Mouse (Mus musculus) CH12.LX (cell line): ENCODE results near the gene B3gnt3. TPM values are rescaled to one million over a fixed set of nuclear protein-coding genes. Genes with fewer than 3 reads are reported as not detected.
A peak's percentile ranks its signal among the peaks of the same experiment; 100 is the strongest.

Source experiments
- DNase-seq: peaks from one replicate; pipeline ENCODE4 v3.0.0-alpha.2; 2013; ENCODE audit errors: extremely low read depth
- H3K27ac ChIP-seq: 2 replicates; pipeline ENCODE4 v1.5.1; 2012; ENCODE audit warnings: low read depth, mild to moderate bottlenecking, control low read depth, moderate library complexity; ENCODE audit not compliant: insufficient read depth
- H3K27me3 ChIP-seq: replicated peaks from 2 replicates; pipeline ENCODE3; 2012; ENCODE audit warnings: inconsistent platforms
- H3K36me3 ChIP-seq, 2 experiments: replicated peaks in 1 of 2; 2 replicates each; pipeline versions ENCODE3 to v1.6.1; 2012; ENCODE audit warnings: inconsistent platforms in 1 of 2, low read length in 1 of 2, mild to moderate bottlenecking in 1 of 2, mixed read lengths in 1 of 2, moderate library complexity in 1 of 2; ENCODE audit not compliant: control insufficient read depth in 1 of 2, insufficient read depth in 1 of 2
- H3K4me1 ChIP-seq, 2 experiments: 2 replicates each; pipeline ENCODE4 v1.6.1; 2012; ENCODE audit warnings: inconsistent platforms in 1 of 2, moderate library complexity in 1 of 2; ENCODE audit not compliant: insufficient read depth in 2 of 2, control insufficient read depth in 1 of 2
- H3K4me2 ChIP-seq: 2 replicates; pipeline ENCODE4 v1.6.1; 2012; ENCODE audit warnings: low read depth, mild to moderate bottlenecking, control low read depth; ENCODE audit not compliant: poor library complexity, insufficient read depth, severe bottlenecking
- H3K4me3 ChIP-seq, 3 experiments: fragments of 150-350 bp in 1 of 3; sonication (generic) in 1 of 3; replicated peaks in 1 of 3; 2 replicates each; pipeline versions ENCODE3 to v1.5.1; 2011 to 2012; ENCODE audit warnings: low read depth in 2 of 3, low read length in 2 of 3, mild to moderate bottlenecking in 2 of 3, moderate library complexity in 2 of 3, control low read depth in 1 of 3, improper control_type of control experiment in 1 of 3, inconsistent platforms in 1 of 3, mixed read lengths in 1 of 3; ENCODE audit not compliant: poor library complexity in 1 of 3
- H3K79me2 ChIP-seq: replicated peaks from 2 replicates; pipeline ENCODE4 v1.6.1; 2012; ENCODE audit warnings: mild to moderate bottlenecking, moderate library complexity; ENCODE audit not compliant: control insufficient read depth, poor library complexity, insufficient read depth, severe bottlenecking; ENCODE audit errors: extremely low read depth
- H3K9ac ChIP-seq: 2 replicates; pipeline ENCODE4 v1.6.1; 2012; ENCODE audit warnings: low read depth, mild to moderate bottlenecking, control low read depth, moderate library complexity; ENCODE audit not compliant: insufficient read depth
- H3K9me3 ChIP-seq: replicated peaks from 2 replicates; pipeline ENCODE3; 2012; ENCODE audit warnings: low read length, inconsistent platforms, mixed read lengths
- CHD1 ChIP-seq: IDR thresholded peaks from 2 replicates; pipeline ENCODE4 v1.6.1; 2012; ENCODE audit warnings: low read depth, low read length, improper control_type of control experiment, inconsistent platforms
- CHD2 ChIP-seq: IDR thresholded peaks from 2 replicates; pipeline ENCODE4 v1.6.1; 2011; ENCODE audit warnings: low read length, improper control_type of control experiment
- E2F4 ChIP-seq: IDR thresholded peaks from 2 replicates; pipeline ENCODE4 v1.6.1; 2011; ENCODE audit warnings: low read depth, low read length, improper control_type of control experiment; ENCODE audit not compliant: insufficient replicate concordance
- ELF1 ChIP-seq: IDR thresholded peaks from 2 replicates; pipeline ENCODE4 v1.6.1; 2014; ENCODE audit warnings: low read depth, mild to moderate bottlenecking, inconsistent platforms, low read length, improper control_type of control experiment
- ETS1 ChIP-seq: conservative IDR thresholded peaks from 2 replicates; pipeline ENCODE4 v1.6.1; 2012; ENCODE audit warnings: low read depth, mild to moderate bottlenecking, inconsistent platforms, low read length, improper control_type of control experiment, moderate library complexity
- GABPA ChIP-seq: IDR thresholded peaks from 2 replicates; pipeline ENCODE4 v1.6.1; 2012; ENCODE audit warnings: low read depth, low read length, improper control_type of control experiment, inconsistent platforms; ENCODE audit not compliant: insufficient replicate concordance
- JUN ChIP-seq: IDR thresholded peaks from 2 replicates; pipeline ENCODE4 v1.6.1; 2011; ENCODE audit warnings: low read depth, mild to moderate bottlenecking, low read length, improper control_type of control experiment, moderate library complexity; ENCODE audit not compliant: insufficient read depth
- JUND ChIP-seq: conservative IDR thresholded peaks from 2 replicates; pipeline ENCODE4 v1.6.1; 2011; ENCODE audit warnings: low read depth, low read length, improper control_type of control experiment
- KAT2A ChIP-seq: IDR thresholded peaks from 2 replicates; pipeline ENCODE4 v1.6.1; 2012; ENCODE audit warnings: low read length, improper control_type of control experiment, inconsistent platforms; ENCODE audit not compliant: insufficient replicate concordance
- MAFK ChIP-seq: IDR thresholded peaks from 2 replicates; pipeline ENCODE4 v1.6.1; 2011; ENCODE audit warnings: low read length, improper control_type of control experiment; ENCODE audit not compliant: insufficient replicate concordance
- MEF2A ChIP-seq: IDR thresholded peaks from 2 replicates; pipeline ENCODE4 v1.6.1; 2014; ENCODE audit warnings: low read depth, mild to moderate bottlenecking, inconsistent platforms, low read length, improper control_type of control experiment, borderline replicate concordance
- MXI1 ChIP-seq: IDR thresholded peaks from 2 replicates; pipeline ENCODE4 v1.6.1; 2011; ENCODE audit warnings: mild to moderate bottlenecking, low read depth, low read length, improper control_type of control experiment
- MYC ChIP-seq: IDR thresholded peaks from 2 replicates; pipeline ENCODE4 v1.6.1; 2011; ENCODE audit warnings: low read depth, mild to moderate bottlenecking, improper control_type of control experiment, low read length
- NELFE ChIP-seq: IDR thresholded peaks from 2 replicates; pipeline ENCODE4 v1.6.1; 2011; ENCODE audit warnings: low read depth, low read length, improper control_type of control experiment
- POLR2A ChIP-seq: IDR thresholded peaks from 2 replicates; pipeline ENCODE4 v1.6.1; 2011; ENCODE audit warnings: low read depth, mild to moderate bottlenecking, improper control_type of control experiment, low read length
- SIN3A ChIP-seq: IDR thresholded peaks from 2 replicates; pipeline ENCODE4 v1.6.1; 2012; ENCODE audit warnings: low read length, improper control_type of control experiment, inconsistent platforms
- SMC3 ChIP-seq: IDR thresholded peaks from 2 replicates; pipeline ENCODE4 v1.6.1; 2011; ENCODE audit warnings: low read depth, low read length, improper control_type of control experiment
- TBP ChIP-seq: conservative IDR thresholded peaks from 2 replicates; pipeline ENCODE4 v1.6.1; 2011; ENCODE audit warnings: low read depth, low read length, improper control_type of control experiment
- TCF12 ChIP-seq: IDR thresholded peaks from 2 replicates; pipeline ENCODE4 v1.6.1; 2014; ENCODE audit warnings: low read depth, mild to moderate bottlenecking, inconsistent platforms, low read length, improper control_type of control experiment
- USF1 ChIP-seq: IDR thresholded peaks from 2 replicates; pipeline ENCODE4 v1.6.1; 2014; ENCODE audit warnings: low read depth, mild to moderate bottlenecking, inconsistent platforms, low read length, improper control_type of control experiment
- ZC3H11A ChIP-seq: IDR thresholded peaks from 2 replicates; pipeline ENCODE4 v1.6.1; 2012; ENCODE audit warnings: low read depth, mild to moderate bottlenecking, inconsistent platforms, low read length, improper control_type of control experiment
- ZKSCAN1 ChIP-seq: IDR thresholded peaks from 2 replicates; pipeline ENCODE4 v1.6.1; 2012; ENCODE audit warnings: low read depth, inconsistent platforms, low read length, improper control_type of control experiment, borderline replicate concordance
- ZMIZ1 ChIP-seq: IDR thresholded peaks from 2 replicates; pipeline ENCODE4 v1.6.1; 2012; ENCODE audit warnings: low read depth, mild to moderate bottlenecking, inconsistent platforms, low read length, improper control_type of control experiment
- ZNF384 ChIP-seq: IDR thresholded peaks from 2 replicates; pipeline ENCODE4 v1.6.1; 2012; ENCODE audit warnings: low read depth, low read length, improper control_type of control experiment, inconsistent platforms
- dilution Hi-C: fragments of 300-500 bp; cut with MboI; formaldehyde crosslinking; loops from 2 replicates; pipeline ENCODE4 v1.14.3; 2020; ENCODE audit warnings: low sequenced_read_pairs; ENCODE audit not compliant: extremely low pct_unique_long_range_greater_than_20kb, extremely low pct_ligation_motif_present
- in situ Hi-C: fragments of 300-500 bp; cut with MboI; formaldehyde crosslinking; loops from 3 replicates; pipeline ENCODE4 v1.14.3; 2019; ENCODE audit warnings: low sequenced_read_pairs, low pct_ligation_motif_present, low pct_unique_long_range_greater_than_20kb, mixed read lengths
- polyA plus RNA-seq: library from polyadenylated mRNA; unstranded; fragments of >175 nt; gene quantifications from 2 replicates; pipeline ENCODE4 v1.2.1, GENCODE M21; 2012; ENCODE audit warnings: low read depth; ENCODE audit not compliant: insufficient read length
- total RNA-seq, 2 experiments: library from RNA; depleted of rRNA; stranded (reverse); fragments of 300-350 nt in 1 of 2; fragments of >200 nt in 1 of 2; gene quantifications; 2 replicates each; pipeline ENCODE4 v1.2.3; 2012 to 2014

Gene B3gnt3
- total and polyA plus RNA-seq, 3 experiments: 0.24 to 0.98 TPM; not detected in 1

- TF ChIP-seq TCF12 (no peak), ZNF384 (no peak), GABPA (no peak), MYC (no peak), MEF2A (no peak), CHD1 (no peak), ETS1 (no peak), TBP (0 out of 2 replicates have a peak, but pooled peaks have one; percentile 36), POLR2A (peak; percentile 53), ZMIZ1 (0 out of 2 replicates have a peak, but pooled peaks have one; percentile 30)
Observed at GRCm38 (mm10) chr8:71677555-71677954, 24.0 kb downstream of the B3gnt3 start (continued).

GRCm38 (mm10) chr8:71676803-71677202 is 24.8 kb downstream of the B3gnt3 start:
- TF ChIP-seq E2F4: peak; percentile 4; the same call in 1 of the 2 replicates
- 0 out of 2 replicates have a peak, but pooled peaks have one; percentile 45 for TF ChIP-seq TBP
- TF ChIP-seq ZKSCAN1: no peak
- no peak for TF ChIP-seq JUN
- TF ChIP-seq SIN3A: no peak
- TF ChIP-seq SMC3: no peak
- no peak for TF ChIP-seq MAFK
- no peak for TF ChIP-seq CHD2
- TF ChIP-seq MYC: peak; percentile 70; the same call in 1 of the 2 replicates
- peak; percentile 20 for TF ChIP-seq MXI1
- no peak for TF ChIP-seq TCF12
- TF ChIP-seq ELF1: no peak
- no peak for TF ChIP-seq KAT2A
- no peak for TF ChIP-seq NELFE
- TF ChIP-seq ZC3H11A: no peak
- no peak for TF ChIP-seq USF1
- TF ChIP-seq GABPA: no peak
- TF ChIP-seq JUND: no peak
- Histone ChIP-seq H3K36me3 (peaks cover 32 to 38% of the 10 kb centered on the region in 2 experiments), H3K9ac (peak overlapping the region; percentile 90), H3K4me3 (peak overlapping the region; percentile 72 to 81 (median 81)), H3K27ac (peak overlapping the region; percentile 93), H3K79me2 (peaks cover 15% of the 10 kb centered on the region), H3K4me1 (peaks cover 25 to 50% of the 10 kb centered on the region in 2 experiments), H3K9me3 (no peaks in the 10 kb centered on the region), H3K27me3 (no peaks in the 10 kb centered on the region), H3K4me2 (peak overlapping the region; percentile 94)
- peak; percentile 17 for DNase-seq
- in situ Hi-C loops (no loop called here), dilution Hi-C loops (no loop called here)
